Comparison of ENCODE assay signal across 8 mouse cellular contexts in the genomic region with DNA sequence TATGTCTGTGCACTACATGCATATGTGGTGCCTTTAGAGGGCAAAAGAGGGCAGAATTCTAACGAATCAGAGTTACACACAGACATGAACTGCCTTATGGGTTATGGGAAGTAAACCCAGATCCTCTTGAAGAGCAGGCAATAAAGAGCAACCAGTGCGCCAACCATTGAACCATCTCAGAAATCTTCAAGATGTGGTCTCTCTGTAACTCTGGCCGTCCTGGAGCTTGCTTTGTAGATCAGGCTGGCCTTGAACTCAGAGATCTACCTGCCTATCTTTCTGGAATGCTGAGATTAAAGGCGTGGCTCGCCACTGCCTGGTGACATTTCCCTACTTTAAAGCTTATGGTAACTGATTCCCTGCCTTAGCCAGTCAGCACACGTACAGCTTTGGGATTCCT. TPM values are rescaled to one million over a fixed set of nuclear protein-coding genes. Genes with fewer than 3 reads are reported as not detected.
DNase-seq lines count a peak whose midpoint lies in the region; ATAC-seq and TF ChIP-seq lines count a peak whose summit lies in the region.

No protein-coding gene starts in this region.

- intact Hi-C loops in gastrocnemius, adult 2 months (cut with DNase I), result loop anchor here (2.0 kb wide), 1 partner anchor 19 kb away; no protein-coding TSS in a partner anchor
- intact Hi-C loops in left cerebral cortex, postnatal 25 days (cut with DNase I), result loop anchor here (2.0 kb wide), 1 partner anchor 23 kb away; no protein-coding TSS in a partner anchor

- TF ChIP-seq CTCF in gastrocnemius, adult 2 months (IDR thresholded peaks at IDR 0.05), result no peak
- no peak for TF ChIP-seq CTCF in ES-Bruce4 (IDR thresholded peaks at IDR 0.05; ENCODE audit: low read depth, low read length)
- TF ChIP-seq CTCF in cerebellum, adult 2 months (IDR thresholded peaks at IDR 0.05; ENCODE audit: borderline replicate concordance, insufficient read depth, low read depth, low read length), result no peak

- no peak for ATAC-seq in heart, embryonic 16.5 days (replicated peaks; ENCODE audit: extremely low read depth, insufficient read depth, low FRiP score)
- ATAC-seq in midbrain, embryonic 11.5 days (ENCODE audit: low FRiP score), result no peak

- H3K4me3 ChIP-seq in gastrocnemius, adult 2 months, result peak overlapping the region; percentile 94
- peak overlapping the region; percentile 41 for H3K4me3 ChIP-seq in ES-Bruce4 (ENCODE audit: low read depth, low read length)
- H3K4me3 ChIP-seq in heart, embryonic 16.5 days (ENCODE audit: low read length), result peak overlapping the region; percentile 93; the same call in 1 of the 2 replicates
- peak overlapping the region; percentile 99 for H3K4me3 ChIP-seq in midbrain, embryonic 11.5 days (ENCODE audit: low read depth, low read length)
- no peak overlapping the region for H3K4me3 ChIP-seq in cerebellum, adult 2 months (replicated peaks; ENCODE audit: insufficient read depth, low read depth, low read length)

- no peak for TF ChIP-seq POLR2A in ES-Bruce4 (IDR thresholded peaks at IDR 0.05; ENCODE audit: insufficient read depth, low read length)
- no peak for TF ChIP-seq POLR2A in cerebellum, adult 2 months (IDR thresholded peaks at IDR 0.05; ENCODE audit: borderline replicate concordance, insufficient read depth, low read length)

- 25% methylated on average over 6 of the region's 6 CpGs for WGBS in heart, embryonic 16.5 days
- 26% methylated on average over 6 of the region's 6 CpGs for WGBS in midbrain, embryonic 11.5 days
- WGBS in cerebellum, adult 2 months, result 24% methylated on average over 6 of the region's 6 CpGs

- H3K27me3 ChIP-seq in ES-Bruce4 (ENCODE audit: control insufficient read depth, insufficient read depth, low read length, poor library complexity, severe bottlenecking), result no peaks in the 10 kb centered on the region
- no peaks in the 10 kb centered on the region for H3K27me3 ChIP-seq in heart, embryonic 16.5 days (ENCODE audit: control insufficient read depth, insufficient read depth, low read length)
- H3K27me3 ChIP-seq in midbrain, embryonic 11.5 days (ENCODE audit: control insufficient read depth, insufficient read depth, low read length), result no peaks in the 10 kb centered on the region
- no peaks in the 10 kb centered on the region for H3K27me3 ChIP-seq in cerebellum, adult 2 months (ENCODE audit: control insufficient read depth, insufficient read depth, low read length)

- peak overlapping the region; percentile 98 for H3K9ac ChIP-seq in ES-Bruce4 (ENCODE audit: low read depth, poor library complexity, severe bottlenecking)
- H3K9ac ChIP-seq in heart, embryonic 16.5 days (ENCODE audit: low read length), result no peak overlapping the region
- peak overlapping the region; percentile 42; the same call in 1 of the 2 replicates for H3K9ac ChIP-seq in midbrain, embryonic 11.5 days (ENCODE audit: low read length)

- no peak for DNase-seq in gastrocnemius, adult 2 months
- DNase-seq in gastrocnemius, postnatal 25 days, result no peak
- no peak for DNase-seq in midbrain, embryonic 11.5 days (ENCODE audit: low spot score, missing footprints)
- DNase-seq in left cerebral cortex, postnatal 25 days (ENCODE audit: low spot score in 2 of 2), result no peak
- DNase-seq in cerebellum, adult 2 months, result no peak
- DNase-seq in gastrocnemius, postnatal 10 days, result no peak

- no peak for TF ChIP-seq EP300 in ES-Bruce4 (IDR thresholded peaks at IDR 0.05; ENCODE audit: insufficient read depth, low read depth, low read length)

- H3K4me1 ChIP-seq in ES-Bruce4 (ENCODE audit: control insufficient read depth, insufficient read depth, low read length), result no peaks in the 10 kb centered on the region
- peaks cover 15% of the 10 kb centered on the region for H3K4me1 ChIP-seq in heart, embryonic 16.5 days (ENCODE audit: control insufficient read depth, insufficient read depth, low read length)
- peaks cover 15% of the 10 kb centered on the region for H3K4me1 ChIP-seq in midbrain, embryonic 11.5 days (ENCODE audit: control insufficient read depth, insufficient read depth, low read length)
- peaks cover 9% of the 10 kb centered on the region; the same call in 1 of the 2 replicates for H3K4me1 ChIP-seq in cerebellum, adult 2 months (ENCODE audit: control insufficient read depth, insufficient read depth, low read length)

- H3K4me2 ChIP-seq in heart, embryonic 16.5 days (ENCODE audit: low read depth, low read length), result peak overlapping the region; percentile 98
- peak overlapping the region; percentile 96 for H3K4me2 ChIP-seq in midbrain, embryonic 11.5 days

- no peaks in the 10 kb centered on the region for H3K9me3 ChIP-seq in ES-Bruce4 (replicated peaks; ENCODE audit: control insufficient read depth, insufficient read depth, low read length, poor library complexity, severe bottlenecking)
- no peaks in the 10 kb centered on the region for H3K9me3 ChIP-seq in heart, embryonic 16.5 days (replicated peaks; ENCODE audit: control insufficient read depth, low read length)
- no peaks in the 10 kb centered on the region for H3K9me3 ChIP-seq in midbrain, embryonic 11.5 days (ENCODE audit: control insufficient read depth, low read length)

- peak overlapping the region; percentile 94 for H3K27ac ChIP-seq in gastrocnemius, adult 2 months
- H3K27ac ChIP-seq in ES-Bruce4 (ENCODE audit: insufficient read depth, low read length), result peak overlapping the region; percentile 53; the same call in 1 of the 2 replicates
- H3K27ac ChIP-seq in heart, embryonic 16.5 days (ENCODE audit: low read length), result no peak overlapping the region
- no peak overlapping the region for H3K27ac ChIP-seq in midbrain, embryonic 11.5 days (ENCODE audit: low read depth, low read length)
- no peak overlapping the region for H3K27ac ChIP-seq in cerebellum, adult 2 months (ENCODE audit: insufficient read depth, low read length)

- peaks cover 18% of the 10 kb centered on the region for H3K36me3 ChIP-seq in ES-Bruce4 (ENCODE audit: control insufficient read depth, insufficient read depth, low read length, poor library complexity, severe bottlenecking)
- H3K36me3 ChIP-seq in heart, embryonic 16.5 days (ENCODE audit: control insufficient read depth, insufficient read depth), result peaks cover 16% of the 10 kb centered on the region
- H3K36me3 ChIP-seq in midbrain, embryonic 11.5 days (ENCODE audit: control insufficient read depth, insufficient read depth, low read length), result peaks cover 13% of the 10 kb centered on the region; the same call in 1 of the 2 replicates

RNA-seq across cellular contexts. Expression of a gene that starts 3.8 kb away (rescaled TPM):
- total RNA-seq in gastrocnemius, adult 2 months (2021), result 100 to 1,000 TPM; 428 to 462 TPM
- 100 to 1,000 TPM; 356 to 390 TPM for total RNA-seq in gastrocnemius, postnatal 25 days (2021)
- polyA plus RNA-seq in ES-Bruce4 (2011; ENCODE audit: insufficient read depth, insufficient read length, low read depth, missing spikeins), result 462 and 483 TPM in 2 replicates
- 113 and 120 TPM in 2 replicates for polyA plus RNA-seq in heart, embryonic 16.5 days (2015; fragmentation: Nextera tagmentation; extraction: Ambion mirVana)
- polyA plus RNA-seq in midbrain, embryonic 11.5 days (2014; fragmentation: Nextera tagmentation; extraction: Ambion mirVana), result 132 and 142 TPM in 2 replicates
- total RNA-seq in left cerebral cortex, postnatal 25 days (2021), result 100 to 1,000 TPM; 279 to 287 TPM
- 184 and 193 TPM in 2 replicates for polyA plus RNA-seq in cerebellum, adult 2 months (2012; rRNA removed)
- total RNA-seq in gastrocnemius, postnatal 10 days (2021), result 100 to 1,000 TPM; 324 to 334 TPM

RNA-seq across cellular contexts. Expression of a gene that starts 20.4 kb away (rescaled TPM):
- 100 to 1,000 TPM; 223 to 253 TPM for total RNA-seq in gastrocnemius, adult 2 months (2021)
- total RNA-seq in gastrocnemius, postnatal 25 days (2021), result 100 to 1,000 TPM; 177 to 187 TPM
- 276 and 288 TPM in 2 replicates for polyA plus RNA-seq in ES-Bruce4 (2011; ENCODE audit: insufficient read depth, insufficient read length, low read depth, missing spikeins)
- polyA plus RNA-seq in heart, embryonic 16.5 days (2015; fragmentation: Nextera tagmentation; extraction: Ambion mirVana), result 245 and 248 TPM in 2 replicates
- polyA plus RNA-seq in midbrain, embryonic 11.5 days (2014; fragmentation: Nextera tagmentation; extraction: Ambion mirVana), result 474 and 502 TPM in 2 replicates
- total RNA-seq in left cerebral cortex, postnatal 25 days (2021), result 100 to 1,000 TPM; 230 to 231 TPM
- 203 and 204 TPM in 2 replicates for polyA plus RNA-seq in cerebellum, adult 2 months (2012; rRNA removed)
- 100 to 1,000 TPM; 175 to 178 TPM for total RNA-seq in gastrocnemius, postnatal 10 days (2021)

RNA-seq across cellular contexts. Expression of a gene that starts 21.2 kb away (rescaled TPM):
- 10 to 100 TPM; 46.0 to 62.9 TPM for total RNA-seq in gastrocnemius, adult 2 months (2021)
- total RNA-seq in gastrocnemius, postnatal 25 days (2021), result 10 to 100 TPM; 31.5 to 57.0 TPM
- 5.9 and 7.1 TPM in 2 replicates for polyA plus RNA-seq in ES-Bruce4 (2011; ENCODE audit: insufficient read depth, insufficient read length, low read depth, missing spikeins)
- 7.5 and 9.2 TPM in 2 replicates for polyA plus RNA-seq in heart, embryonic 16.5 days (2015; fragmentation: Nextera tagmentation; extraction: Ambion mirVana)
- 8.8 and 12.5 TPM in 2 replicates for polyA plus RNA-seq in midbrain, embryonic 11.5 days (2014; fragmentation: Nextera tagmentation; extraction: Ambion mirVana)
- total RNA-seq in left cerebral cortex, postnatal 25 days (2021), result 100 to 1,000 TPM; 319 to 375 TPM
- 123 and 137 TPM in 2 replicates for polyA plus RNA-seq in cerebellum, adult 2 months (2012; rRNA removed)
- total RNA-seq in gastrocnemius, postnatal 10 days (2021), result 10 to 100 TPM; 28.0 to 29.8 TPM

RNA-seq across cellular contexts. Expression of a gene that starts 42.3 kb away (rescaled TPM):
- under 1 TPM in 1 of 2 experiments, not detected in 1; 0.42 TPM for total RNA-seq in gastrocnemius, adult 2 months (2021)
- total RNA-seq in gastrocnemius, postnatal 25 days (2021), result under 1 TPM; 0.13 to 0.32 TPM
- 3.4 and 3.6 TPM in 2 replicates for polyA plus RNA-seq in ES-Bruce4 (2011; ENCODE audit: insufficient read depth, insufficient read length, low read depth, missing spikeins)
- polyA plus RNA-seq in heart, embryonic 16.5 days (2015; fragmentation: Nextera tagmentation; extraction: Ambion mirVana), result 0.87 and 1.2 TPM in 2 replicates
- polyA plus RNA-seq in midbrain, embryonic 11.5 days (2014; fragmentation: Nextera tagmentation; extraction: Ambion mirVana), result 2.5 and 4.0 TPM in 2 replicates
- 10 to 100 TPM; 21.5 to 26.8 TPM for total RNA-seq in left cerebral cortex, postnatal 25 days (2021)
- polyA plus RNA-seq in cerebellum, adult 2 months (2012; rRNA removed), result 79.0 and 81.5 TPM in 2 replicates
- under 1 TPM in 1 of 2 experiments, not detected in 1; 0.63 TPM for total RNA-seq in gastrocnemius, postnatal 10 days (2021)

RNA-seq across cellular contexts. Expression of a gene that starts 45.6 kb away (rescaled TPM):
- total RNA-seq in gastrocnemius, adult 2 months (2021), result 1 to 10 TPM; 7.6 to 9.2 TPM
- 1 to 10 TPM; 8.2 to 8.3 TPM for total RNA-seq in gastrocnemius, postnatal 25 days (2021)
- polyA plus RNA-seq in ES-Bruce4 (2011; ENCODE audit: insufficient read depth, insufficient read length, low read depth, missing spikeins), result 90.6 and 94.5 TPM in 2 replicates
- 49.0 and 51.8 TPM in 2 replicates for polyA plus RNA-seq in heart, embryonic 16.5 days (2015; fragmentation: Nextera tagmentation; extraction: Ambion mirVana)
- 104 and 119 TPM in 2 replicates for polyA plus RNA-seq in midbrain, embryonic 11.5 days (2014; fragmentation: Nextera tagmentation; extraction: Ambion mirVana)
- 10 to 100 TPM; 23.0 to 23.6 TPM for total RNA-seq in left cerebral cortex, postnatal 25 days (2021)
- polyA plus RNA-seq in cerebellum, adult 2 months (2012; rRNA removed), result 38.6 and 41.2 TPM in 2 replicates
- total RNA-seq in gastrocnemius, postnatal 10 days (2021), result 10 to 100 TPM; 11.6 to 13.5 TPM

Comparison
In these comparisons a context has a peak if more than half of its experiments do, and no peak if none do; other contexts are left out.
1. H3K27ac ChIP-seq: peak in gastrocnemius, adult 2 months (single experiment) and ES-Bruce4 (single experiment); none in heart, embryonic 16.5 days (single experiment), midbrain, embryonic 11.5 days (single experiment) and cerebellum, adult 2 months (single experiment).
2. RNA of a gene that starts 21.2 kb away (total RNA-seq): 319 to 375 TPM in left cerebral cortex, postnatal 25 days; 46.0 to 62.9 TPM in gastrocnemius, adult 2 months, 31.5 to 57.0 TPM in gastrocnemius, postnatal 25 days and 28.0 to 29.8 TPM in gastrocnemius, postnatal 10 days; every median in the first group is over 4 times any median in the second.